Mouse (Mus musculus): ENCODE data around the gene Sh3tc1. TPM values are rescaled to one million over a fixed set of nuclear protein-coding genes. Genes with fewer than 3 reads are reported as not detected.

Gene Sh3tc1
- polyA plus RNA-seq, 1 experiment, result 5.2 TPM

DNA sequence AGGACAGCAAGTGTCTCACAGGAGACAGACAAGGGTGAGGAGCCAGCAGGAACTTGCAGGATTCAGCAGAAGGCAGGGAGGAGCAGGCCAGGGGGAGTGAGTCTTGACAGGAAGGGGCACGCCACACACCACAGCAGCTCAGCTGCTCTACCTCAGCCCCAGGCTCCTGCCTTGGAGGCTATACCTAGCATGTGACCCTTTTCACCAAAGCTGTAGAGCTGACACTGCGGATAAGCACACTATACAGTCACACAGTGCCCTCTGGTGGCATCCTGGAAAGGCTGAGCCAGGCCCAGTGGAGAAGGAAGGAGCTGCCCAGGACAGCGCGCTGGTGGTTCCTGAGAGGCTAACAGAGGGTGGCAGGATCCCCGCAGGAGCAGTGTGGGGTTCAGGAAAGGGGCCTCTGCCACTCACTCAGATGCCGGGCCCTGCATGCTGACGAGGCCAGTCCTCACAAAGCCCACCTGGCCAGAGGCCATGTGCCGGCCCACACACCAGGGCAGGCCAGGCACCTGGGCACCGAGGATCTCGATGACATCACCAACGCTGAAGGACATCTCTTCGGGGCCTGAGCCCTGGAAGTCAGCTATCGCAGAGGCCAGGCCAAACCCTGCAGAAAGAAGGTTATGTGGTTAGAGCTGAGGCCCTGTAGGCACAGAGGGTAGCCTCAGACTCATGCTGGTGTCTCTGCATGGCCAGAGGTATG lies 26.0 kb downstream of the Sh3tc1 start:
- H3K27ac ChIP-seq (ENCODE audit: control insufficient read depth, insufficient read depth, low read length), result no peak overlapping the region
- peak; percentile 52 for DNase-seq
- no peak overlapping the region for H3K4me3 ChIP-seq (ENCODE audit: control insufficient read depth, insufficient read depth, low read length)
- no peaks in the 10 kb centered on the region for H3K4me1 ChIP-seq (replicated peaks; ENCODE audit: control insufficient read depth, insufficient read depth, low read length)
- 60% methylated on average over 13 of the region's 13 CpGs for WGBS
- TF ChIP-seq POLR2A (IDR thresholded peaks at IDR 0.05; ENCODE audit: control insufficient read depth, extremely low read depth, insufficient read depth, low read length, poor library complexity) (no peak), CTCF (IDR thresholded peaks at IDR 0.05; ENCODE audit: borderline replicate concordance, control insufficient read depth, extremely low read depth, insufficient read depth, low read length, poor library complexity) (peak; percentile 35; the same call in 1 of the 2 replicates)
- H3K27me3 ChIP-seq (ENCODE audit: control insufficient read depth, insufficient read depth, low read length), result no peaks in the 10 kb centered on the region
- H3K36me3 ChIP-seq (ENCODE audit: control insufficient read depth, insufficient read depth, low read length), result no peaks in the 10 kb centered on the region

- no peak for DNase-seq
- Histone ChIP-seq H3K36me3 (ENCODE audit: control insufficient read depth, insufficient read depth, low read length) (no peaks in the 10 kb centered on the region), H3K27me3 (ENCODE audit: control insufficient read depth, insufficient read depth, low read length) (no peaks in the 10 kb centered on the region), H3K4me1 (replicated peaks; ENCODE audit: control insufficient read depth, insufficient read depth, low read length) (no peaks in the 10 kb centered on the region), H3K4me3 (ENCODE audit: control insufficient read depth, insufficient read depth, low read length) (no peak overlapping the region), H3K27ac (ENCODE audit: control insufficient read depth, insufficient read depth, low read length) (no peak overlapping the region)
- WGBS, result 92% methylated on average over 5 of the region's 5 CpGs
- TF ChIP-seq POLR2A (IDR thresholded peaks at IDR 0.05; ENCODE audit: control insufficient read depth, extremely low read depth, insufficient read depth, low read length, poor library complexity) (no peak), CTCF (IDR thresholded peaks at IDR 0.05; ENCODE audit: borderline replicate concordance, control insufficient read depth, extremely low read depth, insufficient read depth, low read length, poor library complexity) (no peak)
These were observed 27.3 kb downstream of the Sh3tc1 start for GRCm38 (mm10) chr5:35712517-35712916.

DNA sequence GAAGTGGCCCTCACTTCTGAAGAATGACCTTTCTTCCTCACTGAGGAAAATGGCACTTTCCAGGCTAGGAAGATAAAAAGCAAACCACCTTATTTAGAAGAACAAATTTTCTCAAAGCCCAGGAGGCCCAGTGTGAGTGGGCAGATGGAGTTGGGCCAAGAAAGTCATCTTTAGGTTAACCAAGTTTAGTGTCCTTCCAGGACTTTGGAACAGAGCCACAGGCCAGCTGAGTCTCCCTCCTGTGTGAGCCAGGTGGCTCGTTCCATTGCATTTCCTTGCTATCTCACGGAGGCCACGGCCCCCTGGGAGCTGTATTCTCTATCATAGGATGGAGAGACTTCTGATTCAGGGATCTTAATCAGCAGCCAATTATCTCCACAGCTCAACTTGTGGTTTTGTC lies 28.9 kb downstream of the Sh3tc1 start:
- no peak for DNase-seq
- no peak for TF ChIP-seq POLR2A (IDR thresholded peaks at IDR 0.05; ENCODE audit: control insufficient read depth, extremely low read depth, insufficient read depth, low read length, poor library complexity)
- TF ChIP-seq CTCF (IDR thresholded peaks at IDR 0.05; ENCODE audit: borderline replicate concordance, control insufficient read depth, extremely low read depth, insufficient read depth, low read length, poor library complexity), result no peak
- WGBS, result 90% methylated on average over 3 of the region's 3 CpGs
- no peaks in the 10 kb centered on the region for H3K4me1 ChIP-seq (replicated peaks; ENCODE audit: control insufficient read depth, insufficient read depth, low read length)
- H3K27ac ChIP-seq (ENCODE audit: control insufficient read depth, insufficient read depth, low read length), result no peak overlapping the region
- no peak overlapping the region for H3K4me3 ChIP-seq (ENCODE audit: control insufficient read depth, insufficient read depth, low read length)
- no peaks in the 10 kb centered on the region for H3K27me3 ChIP-seq (ENCODE audit: control insufficient read depth, insufficient read depth, low read length)
- H3K36me3 ChIP-seq (ENCODE audit: control insufficient read depth, insufficient read depth, low read length), result no peaks in the 10 kb centered on the region

DNA sequence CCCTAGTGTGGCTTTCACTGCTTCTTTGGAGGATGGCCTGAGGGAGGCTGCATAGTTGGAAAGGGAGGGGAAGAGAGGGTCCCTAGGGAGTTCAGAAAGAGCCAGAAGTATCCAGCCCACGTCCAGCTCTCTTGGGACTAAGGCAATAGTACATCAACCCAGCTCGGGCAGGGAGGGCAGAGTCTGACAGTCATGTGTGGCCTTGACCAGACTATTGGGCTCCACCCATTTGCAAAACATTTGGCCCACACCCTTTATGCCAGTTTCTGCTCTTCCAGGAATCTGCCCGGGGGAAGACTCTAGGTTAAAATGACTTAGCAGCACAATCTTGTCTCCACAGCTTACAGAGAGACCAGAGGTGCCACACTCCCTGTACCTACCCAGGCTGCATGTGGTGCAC lies 29.3 kb downstream of the Sh3tc1 start:
- H3K27ac ChIP-seq (ENCODE audit: control insufficient read depth, insufficient read depth, low read length), result no peak overlapping the region
- WGBS, result 86% methylated on average over 3 of the region's 3 CpGs
- no peak overlapping the region for H3K4me3 ChIP-seq (ENCODE audit: control insufficient read depth, insufficient read depth, low read length)
- no peaks in the 10 kb centered on the region for H3K27me3 ChIP-seq (ENCODE audit: control insufficient read depth, insufficient read depth, low read length)
- DNase-seq, result no peak
- TF ChIP-seq POLR2A (IDR thresholded peaks at IDR 0.05; ENCODE audit: control insufficient read depth, extremely low read depth, insufficient read depth, low read length, poor library complexity) (no peak), CTCF (IDR thresholded peaks at IDR 0.05; ENCODE audit: borderline replicate concordance, control insufficient read depth, extremely low read depth, insufficient read depth, low read length, poor library complexity) (no peak)
- no peaks in the 10 kb centered on the region for H3K36me3 ChIP-seq (ENCODE audit: control insufficient read depth, insufficient read depth, low read length)
- H3K4me1 ChIP-seq (replicated peaks; ENCODE audit: control insufficient read depth, insufficient read depth, low read length), result no peaks in the 10 kb centered on the region

- Histone ChIP-seq H3K36me3 (ENCODE audit: control insufficient read depth, insufficient read depth, low read length) (no peaks in the 10 kb centered on the region), H3K27me3 (ENCODE audit: control insufficient read depth, insufficient read depth, low read length) (no peaks in the 10 kb centered on the region), H3K4me1 (replicated peaks; ENCODE audit: control insufficient read depth, insufficient read depth, low read length) (no peaks in the 10 kb centered on the region), H3K27ac (ENCODE audit: control insufficient read depth, insufficient read depth, low read length) (no peak overlapping the region), H3K4me3 (ENCODE audit: control insufficient read depth, insufficient read depth, low read length) (no peak overlapping the region)
- WGBS, result 92% methylated on average over 3 of the region's 3 CpGs
- DNase-seq, result no peak
- TF ChIP-seq CTCF (IDR thresholded peaks at IDR 0.05; ENCODE audit: borderline replicate concordance, control insufficient read depth, extremely low read depth, insufficient read depth, low read length, poor library complexity) (no peak), POLR2A (IDR thresholded peaks at IDR 0.05; ENCODE audit: control insufficient read depth, extremely low read depth, insufficient read depth, low read length, poor library complexity) (no peak)
These were observed 34.4 kb downstream of the Sh3tc1 start for GRCm38 (mm10) chr5:35705411-35705810.

DNA sequence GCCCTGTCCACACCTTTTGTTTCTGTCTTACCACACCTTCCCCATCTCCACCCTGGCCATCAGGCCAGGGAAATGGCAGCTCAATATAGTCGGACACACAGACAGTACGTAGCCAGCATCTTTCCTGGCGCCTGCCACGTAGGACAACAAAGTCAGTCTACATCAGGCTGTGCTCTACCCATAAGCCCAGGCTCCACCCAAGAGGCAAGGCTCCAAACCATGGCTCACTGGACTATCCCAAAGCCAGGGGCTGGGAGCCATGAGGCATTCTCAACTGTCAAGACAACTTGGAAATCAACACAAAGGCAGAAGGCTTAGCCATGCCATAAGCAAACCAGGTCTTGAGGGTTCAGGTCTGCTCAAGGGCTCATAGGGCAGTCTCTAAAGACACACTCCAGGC lies 36.0 kb downstream of the Sh3tc1 start:
- WGBS, result 97% methylated on average over 4 of the region's 4 CpGs
- Histone ChIP-seq H3K4me1 (replicated peaks; ENCODE audit: control insufficient read depth, insufficient read depth, low read length) (no peaks in the 10 kb centered on the region), H3K27me3 (ENCODE audit: control insufficient read depth, insufficient read depth, low read length) (no peaks in the 10 kb centered on the region), H3K36me3 (ENCODE audit: control insufficient read depth, insufficient read depth, low read length) (no peaks in the 10 kb centered on the region), H3K4me3 (ENCODE audit: control insufficient read depth, insufficient read depth, low read length) (no peak overlapping the region), H3K27ac (ENCODE audit: control insufficient read depth, insufficient read depth, low read length) (no peak overlapping the region)
- no peak for DNase-seq
- TF ChIP-seq POLR2A (IDR thresholded peaks at IDR 0.05; ENCODE audit: control insufficient read depth, extremely low read depth, insufficient read depth, low read length, poor library complexity), result no peak
- no peak for TF ChIP-seq CTCF (IDR thresholded peaks at IDR 0.05; ENCODE audit: borderline replicate concordance, control insufficient read depth, extremely low read depth, insufficient read depth, low read length, poor library complexity)

DNA sequence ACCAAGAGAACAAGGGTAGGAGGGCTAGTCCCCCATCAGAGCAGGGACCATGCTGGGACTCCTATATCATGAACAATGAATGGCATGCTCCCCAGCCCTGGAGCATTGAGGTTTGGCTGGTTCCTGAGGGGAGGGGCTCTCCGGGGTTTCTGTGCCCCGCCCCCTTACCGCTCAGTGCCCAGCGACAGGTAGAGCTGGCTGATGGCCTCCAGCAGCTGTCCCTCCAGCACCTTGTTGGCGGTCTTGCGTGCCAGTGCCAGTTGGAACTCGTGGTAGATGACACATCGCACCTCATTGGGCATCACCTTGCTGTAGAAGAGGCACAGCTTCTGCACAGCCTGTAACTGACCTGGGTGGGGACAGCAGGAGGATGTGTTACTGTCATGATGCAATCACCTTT lies 36.6 kb downstream of the Sh3tc1 start:
- TF ChIP-seq CTCF (IDR thresholded peaks at IDR 0.05; ENCODE audit: borderline replicate concordance, control insufficient read depth, extremely low read depth, insufficient read depth, low read length, poor library complexity) (no peak), POLR2A (IDR thresholded peaks at IDR 0.05; ENCODE audit: control insufficient read depth, extremely low read depth, insufficient read depth, low read length, poor library complexity) (no peak)
- DNase-seq, result no peak
- Histone ChIP-seq H3K27me3 (ENCODE audit: control insufficient read depth, insufficient read depth, low read length) (no peaks in the 10 kb centered on the region), H3K36me3 (ENCODE audit: control insufficient read depth, insufficient read depth, low read length) (no peaks in the 10 kb centered on the region), H3K27ac (ENCODE audit: control insufficient read depth, insufficient read depth, low read length) (no peak overlapping the region), H3K4me3 (ENCODE audit: control insufficient read depth, insufficient read depth, low read length) (no peak overlapping the region), H3K4me1 (replicated peaks; ENCODE audit: control insufficient read depth, insufficient read depth, low read length) (no peaks in the 10 kb centered on the region)
- 92% methylated on average over 8 of the region's 8 CpGs for WGBS
